Mouse (Mus musculus): ENCODE data around the gene Plekhg3. TPM values are rescaled to one million over a fixed set of nuclear protein-coding genes. Genes with fewer than 3 reads are reported as not detected.

Gene Plekhg3
- polyA plus RNA-seq (2012), result 12.8 and 16.0 TPM in 2 replicates

DNA sequence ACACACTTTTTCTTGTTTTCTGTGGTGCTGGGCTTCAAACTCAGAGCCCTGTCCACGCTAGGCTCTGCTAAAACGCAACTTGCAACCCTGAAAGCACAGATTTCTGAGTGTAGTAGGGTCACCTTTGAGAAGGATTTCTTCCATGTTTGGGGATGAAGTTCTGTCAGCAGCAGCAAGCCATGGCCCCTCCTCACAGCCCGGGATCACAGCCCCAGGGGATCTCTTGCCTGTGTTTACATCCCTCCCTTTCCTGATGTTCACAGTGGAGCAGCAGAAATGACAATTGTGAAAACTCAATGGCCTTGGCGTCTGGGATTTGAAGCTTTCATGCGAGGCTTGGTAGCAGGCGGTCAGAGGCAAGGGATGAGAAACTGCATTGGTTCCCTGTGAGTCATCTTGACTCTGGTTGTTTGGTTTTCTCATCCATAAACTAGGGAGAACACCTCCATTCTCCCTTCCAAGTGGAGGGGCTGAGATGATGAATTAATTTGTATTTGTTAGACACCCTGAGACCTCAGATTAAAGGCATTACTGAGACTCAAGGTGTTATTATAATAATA is at the start of gene Plekhg3:
Gene Plekhg3 (plus strand): TSS at position 312 of the 560 bp plus-strand sequence.

Other genes with a start within 250 kb of the Plekhg3 start
- gene Akap5, start 206.0 kb upstream of the Plekhg3 start, polyA plus RNA-seq (2012), result 0.12 and 0.31 TPM in 2 replicates
- 11.2 TPM in 2 replicates for gene Zbtb25, start 161.3 kb upstream of the Plekhg3 start, polyA plus RNA-seq (2012)
- gene Zbtb1, start 160.6 kb upstream of the Plekhg3 start, polyA plus RNA-seq (2012), result 5.5 and 6.2 TPM in 2 replicates
- 18.2 and 20.2 TPM in 2 replicates for gene Hspa2, start 126.7 kb upstream of the Plekhg3 start, polyA plus RNA-seq (2012)
- gene Ppp1r36, start 113.4 kb upstream of the Plekhg3 start, polyA plus RNA-seq (2012), result 0.04 TPM in 1 of 2 replicates, not detected in the other
- gene Sptb, start 179.7 kb downstream of the Plekhg3 start, polyA plus RNA-seq (2012), result 11.5 and 12.9 TPM in 2 replicates
- 5.5 and 5.8 TPM in 2 replicates for gene Churc1, start 234.6 kb downstream of the Plekhg3 start, polyA plus RNA-seq (2012)
- gene Fntb, start 234.7 kb downstream of the Plekhg3 start, polyA plus RNA-seq (2012), result 17.4 and 18.3 TPM in 2 replicates

Measured in megakaryocyte-erythroid progenitor cell, adult 5 weeks (primary cell).